Mouse (Mus musculus) testis, postnatal 14 days (tissue): Measurements from ENCODE around the gene Nf1.

Experiments
- DNase-seq: peaks from one replicate; pipeline ENCODE4 v3.0.0; 2021; ENCODE audit warnings: low spot score

Nf1 gene

GRCm38 (mm10) chr11:79527739-79528384, 188.4 kb downstream of the Nf1 start:
- DNase-seq: no peak

GRCm38 (mm10) chr11:79528601-79529000, 189.1 kb downstream of the Nf1 start:
- DNase-seq: no peak

DNA sequence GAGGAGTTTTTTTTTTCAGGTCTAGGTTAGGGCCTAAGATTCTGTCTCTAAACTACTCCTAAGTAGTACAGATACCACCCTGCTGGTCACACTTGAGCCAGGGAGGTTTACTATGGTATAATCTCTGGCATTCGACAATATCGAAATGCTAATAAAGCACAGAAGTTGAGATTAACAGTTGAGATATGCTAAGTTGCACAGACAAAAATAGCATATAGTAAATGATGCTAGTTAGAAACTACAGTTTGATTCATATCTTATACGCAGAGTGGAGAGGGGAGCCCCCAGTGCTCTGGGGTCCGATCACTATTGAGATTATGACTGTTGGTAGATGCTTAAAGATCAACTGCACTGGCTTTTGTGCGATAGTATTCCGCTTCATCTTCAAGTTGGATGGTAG, 189.7 kb downstream of the Nf1 start:
- DNase-seq: no peak

DNA sequence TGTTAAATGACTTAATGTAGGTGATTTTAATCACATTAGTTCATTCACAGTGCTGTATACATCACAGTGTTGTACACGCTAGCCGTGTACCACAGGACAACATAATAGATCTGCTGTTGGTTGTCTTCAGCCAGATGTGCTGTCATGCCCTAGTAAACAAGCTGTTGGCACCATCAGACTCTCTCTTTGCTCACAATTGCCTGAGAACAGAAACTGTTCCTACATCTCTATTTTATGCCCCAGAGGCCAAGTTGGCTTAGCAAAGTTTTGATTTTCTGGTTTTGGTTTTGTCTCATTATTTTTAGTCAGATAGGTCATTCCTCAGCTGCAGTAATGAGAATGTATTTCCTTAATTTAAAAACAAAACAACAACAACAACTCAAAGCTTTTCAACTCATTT, 190.2 kb downstream of the Nf1 start:
- DNase-seq: no peak

DNA sequence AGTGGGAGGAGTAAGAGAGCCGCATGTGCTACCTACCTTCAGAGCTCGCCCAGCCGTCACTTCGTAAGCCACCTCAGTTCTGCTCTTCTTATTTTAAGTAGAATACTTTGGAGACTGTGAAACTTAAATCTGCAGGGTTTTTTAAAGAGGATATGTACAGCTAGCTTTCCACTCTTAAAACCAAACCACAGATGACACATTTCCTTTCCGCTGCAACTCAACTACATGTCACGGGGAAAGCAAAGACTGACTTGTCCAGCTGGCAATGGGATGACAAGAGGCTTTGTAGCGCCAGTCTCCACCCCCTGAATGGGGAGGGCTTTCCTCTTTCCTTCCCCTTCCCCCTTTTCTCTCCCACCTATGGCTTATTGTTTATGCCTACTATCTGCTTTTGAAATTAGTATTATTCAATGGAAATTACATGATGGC, 190.9 kb downstream of the Nf1 start, which contains the start of the genes Evi2 and Evi2a:
Gene Evi2 (minus strand): TSS at position 257 of the 429 bp plus-strand sequence.
Gene Evi2a (minus strand): TSS at position 277 of the 429 bp plus-strand sequence.
- no peak for DNase-seq

DNA sequence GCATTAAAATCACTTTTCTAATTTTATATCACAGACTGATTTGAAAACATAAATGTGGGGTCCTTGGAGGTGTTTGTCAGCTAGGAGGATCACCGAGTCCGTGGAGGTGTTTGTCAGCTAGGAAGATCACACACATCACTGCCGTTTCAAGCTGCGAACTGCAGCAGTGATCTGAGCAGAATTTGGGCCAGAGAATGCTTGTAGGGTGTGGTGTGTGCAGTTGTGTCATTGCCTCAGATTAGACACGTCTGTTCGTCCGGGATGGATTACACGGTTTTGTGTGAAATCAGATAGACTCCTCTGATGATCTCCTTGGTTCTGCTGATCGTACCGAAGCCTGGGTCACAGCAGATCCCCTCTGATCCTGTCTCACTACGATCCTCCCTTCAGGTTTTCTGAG, 191.3 kb downstream of the Nf1 start:
- DNase-seq: no peak

DNA sequence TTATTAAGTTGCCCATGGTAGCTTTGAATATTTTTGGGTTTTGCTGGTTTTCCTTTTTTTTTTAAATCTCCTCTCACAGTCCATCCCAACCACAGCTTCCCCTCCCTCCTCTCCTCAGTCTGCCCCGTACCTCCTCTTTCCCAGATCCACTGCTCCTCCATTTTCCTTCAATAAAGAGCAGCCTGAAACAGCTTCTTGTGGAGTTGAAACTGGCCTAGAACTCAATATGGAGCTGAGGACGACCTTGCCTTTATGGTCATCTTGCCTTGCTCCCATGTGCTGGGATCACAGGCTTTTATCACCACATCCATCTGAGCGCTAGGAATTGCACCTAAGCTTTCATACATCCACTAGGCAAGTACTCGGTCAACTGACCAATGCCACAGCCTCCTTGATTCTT, 192.0 kb downstream of the Nf1 start:
- no peak for DNase-seq

DNA sequence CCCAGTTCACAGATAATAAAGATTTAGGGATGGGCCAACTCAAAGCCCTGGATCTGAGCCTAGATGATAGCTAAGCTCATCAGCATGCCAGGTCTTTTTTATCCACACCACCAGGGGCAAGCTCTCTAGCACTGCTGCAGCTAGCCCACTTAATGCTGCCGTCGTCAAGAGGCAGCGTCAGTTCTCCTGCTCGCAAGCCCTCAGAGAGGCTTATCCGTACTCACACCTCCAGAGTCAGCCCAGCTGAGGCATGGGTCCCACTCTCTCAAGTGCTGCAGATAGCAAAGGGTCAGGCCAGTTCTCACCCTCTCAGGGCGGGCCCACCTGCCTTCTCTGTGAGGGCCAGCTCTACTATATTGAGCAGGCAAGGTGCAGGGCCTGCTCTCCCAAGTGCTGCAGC, 193.8 kb downstream of the Nf1 start:
- DNase-seq: no peak

- no peak for DNase-seq
These were observed 194.6 kb downstream of the Nf1 start for GRCm38 (mm10) chr11:79533950-79534690.

DNA sequence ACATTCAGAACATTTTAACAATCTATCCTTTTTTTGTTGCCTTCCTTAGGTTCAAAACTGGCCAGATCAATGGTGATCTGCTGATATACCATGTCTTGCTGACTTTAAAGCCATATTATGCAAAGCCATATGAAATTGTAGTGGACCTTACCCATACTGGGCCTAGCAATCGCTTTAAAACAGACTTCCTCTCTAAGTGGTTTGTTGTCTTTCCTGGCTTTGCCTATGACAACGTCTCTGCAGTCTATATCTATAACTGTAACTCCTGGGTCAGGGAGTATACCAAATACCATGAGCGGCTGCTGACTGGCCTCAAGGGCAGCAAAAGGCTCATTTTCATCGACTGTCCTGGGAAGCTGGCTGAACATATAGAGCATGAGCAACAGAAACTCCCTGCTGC, 196.1 kb downstream of the Nf1 start:
- DNase-seq: no peak

DNA sequence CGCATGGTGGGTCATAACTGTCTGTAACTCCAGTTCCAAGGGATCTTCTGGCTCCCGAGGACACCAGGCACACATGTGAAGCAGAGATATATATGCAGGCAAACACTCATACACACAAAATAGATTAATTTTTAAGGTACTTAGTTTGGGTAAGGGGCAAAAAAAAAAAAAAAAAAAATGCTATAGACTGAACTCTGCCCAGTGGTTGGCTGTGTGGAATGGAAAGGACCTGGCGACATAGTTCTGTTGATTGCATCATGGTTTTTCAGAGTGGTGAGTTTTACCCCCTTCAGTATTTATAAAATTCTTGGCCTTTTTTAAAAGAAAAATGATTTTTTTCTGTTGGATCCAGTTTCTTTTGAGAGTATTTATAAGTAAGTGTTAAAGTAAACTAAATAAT, 196.8 kb downstream of the Nf1 start:
- no peak for DNase-seq

DNA sequence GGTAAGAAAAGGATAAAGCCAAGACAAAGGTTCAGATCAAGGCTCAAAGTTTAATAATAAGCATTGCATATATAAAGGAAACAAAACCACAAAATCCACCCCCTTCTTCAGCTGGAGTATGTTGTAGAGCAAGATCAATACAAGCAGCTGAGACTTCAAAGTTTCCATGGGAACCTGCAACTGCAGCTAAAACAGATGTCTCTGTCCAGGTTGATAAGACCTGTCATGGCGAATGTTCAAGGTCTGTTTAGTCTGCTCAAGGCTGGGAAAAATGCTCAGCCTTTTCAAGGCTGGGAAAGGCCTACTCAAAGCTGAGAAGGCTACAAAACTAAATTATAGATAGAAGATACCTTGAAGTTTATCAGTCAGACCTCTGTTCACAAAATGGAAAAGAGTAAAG, 213.1 kb downstream of the Nf1 start:
- DNase-seq: no peak

DNA sequence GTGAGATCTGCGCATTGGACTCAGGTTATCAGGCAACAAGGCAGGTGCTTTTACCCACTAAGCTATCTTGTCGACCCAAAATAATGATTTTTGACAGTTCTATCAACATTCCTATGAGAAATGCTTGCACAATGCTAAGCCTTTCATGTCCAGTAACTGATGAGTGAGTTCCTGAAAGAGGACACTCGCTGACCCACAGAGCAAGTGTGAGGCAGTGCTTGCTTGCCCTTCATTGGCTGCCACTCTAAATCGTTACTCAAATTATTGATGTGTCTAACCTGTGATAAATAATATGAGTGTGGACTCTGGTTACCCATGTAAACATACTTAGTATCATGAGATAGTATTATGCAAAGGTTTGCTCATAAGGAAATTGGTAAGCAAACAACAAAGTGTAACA, 221.0 kb downstream of the Nf1 start:
- DNase-seq: no peak

DNA sequence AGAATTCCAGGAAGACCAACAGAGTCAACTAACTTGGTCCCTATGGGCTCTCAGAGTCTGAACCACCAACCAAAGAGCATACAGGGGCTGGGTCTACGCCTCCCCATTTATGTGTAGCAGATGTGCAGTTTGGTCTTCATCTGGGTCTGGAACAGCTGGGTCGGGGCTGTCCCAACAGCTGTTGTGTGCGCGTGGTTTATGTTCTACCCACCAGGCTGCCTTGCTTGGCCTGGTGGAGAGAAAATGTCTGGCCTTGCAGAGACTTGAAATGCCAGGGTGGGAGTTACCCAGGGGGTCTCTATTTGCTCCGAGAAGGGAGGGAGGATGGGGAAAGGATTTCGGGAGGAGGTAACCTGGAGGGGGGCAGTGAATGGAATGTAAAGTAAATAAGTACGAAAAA, 224.0 kb downstream of the Nf1 start:
- DNase-seq: no peak

GRCm38 (mm10) chr11:79566947-79567346, 227.5 kb downstream of the Nf1 start:
- DNase-seq: no peak

DNA sequence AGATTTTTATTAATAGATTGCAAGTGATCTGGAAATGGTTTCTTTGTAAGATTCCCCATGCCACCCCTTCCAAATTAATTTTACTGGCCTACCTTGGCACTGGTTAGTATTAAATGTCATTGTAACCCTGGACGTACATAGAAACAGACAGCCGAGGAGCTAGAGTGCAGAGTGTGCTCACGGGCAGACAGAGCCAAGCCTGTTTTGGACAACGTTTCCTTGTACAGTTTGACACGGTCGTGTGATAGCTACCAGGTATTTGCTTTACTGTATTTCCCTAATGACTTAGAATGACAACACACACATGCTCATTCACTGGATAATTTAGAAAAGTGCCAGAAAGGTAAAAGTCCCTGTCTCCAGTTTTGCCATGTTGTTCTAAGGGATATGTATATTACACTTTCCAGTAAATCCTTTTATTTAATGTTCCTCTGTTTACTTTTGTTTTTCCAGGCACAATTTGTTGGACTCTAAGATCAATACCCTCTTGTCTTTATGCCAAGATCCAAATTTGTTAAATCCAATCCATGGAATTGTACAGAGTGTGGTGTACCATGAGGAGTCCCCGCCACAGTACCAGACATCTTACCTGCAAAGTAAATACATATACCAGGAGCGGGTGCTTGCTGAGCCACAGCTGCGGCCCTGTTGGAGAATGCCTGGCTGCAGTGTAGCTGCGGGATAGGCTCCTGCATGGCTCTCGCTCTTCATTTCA, 228.9 kb downstream of the Nf1 start:
- DNase-seq: no peak

DNA sequence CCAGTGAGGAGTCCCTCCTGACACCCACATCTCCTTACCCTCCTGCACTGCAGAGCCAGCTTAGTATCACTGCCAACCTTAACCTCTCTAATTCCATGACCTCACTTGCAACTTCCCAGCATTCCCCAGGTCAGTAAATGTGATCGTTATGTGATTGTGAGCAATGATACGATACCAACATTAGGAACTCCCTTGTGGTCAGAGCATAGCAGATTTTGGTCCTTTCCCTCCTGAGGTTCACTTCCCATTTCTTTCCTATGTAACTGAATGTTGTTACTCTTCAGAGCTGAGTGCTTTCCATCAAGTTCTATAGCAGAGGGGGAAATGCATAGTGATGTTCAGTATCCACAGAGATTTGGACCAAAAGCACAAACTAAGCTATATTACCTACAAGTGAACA, 230.8 kb downstream of the Nf1 start:
- DNase-seq: no peak

DNA sequence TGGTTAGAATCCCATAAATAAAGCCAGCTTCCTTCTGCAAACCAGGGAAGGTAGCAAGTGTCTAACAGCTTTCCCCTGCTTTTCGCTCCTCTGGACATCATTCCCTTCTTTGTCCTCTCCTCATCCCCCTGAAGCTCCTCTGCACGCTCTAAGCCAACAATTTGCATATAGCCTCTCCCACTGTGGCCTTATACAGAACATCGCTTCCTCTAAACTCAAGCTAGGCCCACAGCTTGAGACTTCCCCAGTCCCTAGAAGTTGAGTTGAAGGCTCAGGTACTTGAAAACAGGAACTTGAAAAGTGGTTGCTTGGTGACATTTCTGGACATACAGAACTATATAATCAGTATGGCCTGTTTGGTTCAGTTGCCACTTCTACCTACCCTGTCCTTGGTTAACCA, 234.3 kb downstream of the Nf1 start:
- no peak for DNase-seq

GRCm38 (mm10) chr11:79575383-79576073, 236.0 kb downstream of the Nf1 start:
- DNase-seq: no peak

DNA sequence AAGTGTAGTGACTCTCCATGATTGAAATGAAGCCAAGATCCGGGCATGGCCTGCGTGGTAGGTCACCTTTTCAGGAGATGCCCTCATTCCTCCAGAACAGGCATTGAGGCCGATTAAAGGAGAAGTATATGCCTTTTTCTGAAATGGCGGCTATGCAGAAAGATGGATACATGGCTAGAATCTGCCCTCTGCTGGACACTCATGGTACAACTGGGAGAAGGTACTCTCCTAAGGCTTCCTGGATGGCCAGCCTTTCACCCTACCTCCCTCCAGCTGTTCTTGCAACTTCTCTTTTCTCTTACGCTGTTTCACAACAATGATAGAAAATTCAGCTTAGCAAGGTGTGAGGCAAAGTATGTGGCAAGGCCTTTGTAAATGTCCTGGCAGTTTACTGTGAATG, 238.2 kb downstream of the Nf1 start:
- no peak for DNase-seq

DNA sequence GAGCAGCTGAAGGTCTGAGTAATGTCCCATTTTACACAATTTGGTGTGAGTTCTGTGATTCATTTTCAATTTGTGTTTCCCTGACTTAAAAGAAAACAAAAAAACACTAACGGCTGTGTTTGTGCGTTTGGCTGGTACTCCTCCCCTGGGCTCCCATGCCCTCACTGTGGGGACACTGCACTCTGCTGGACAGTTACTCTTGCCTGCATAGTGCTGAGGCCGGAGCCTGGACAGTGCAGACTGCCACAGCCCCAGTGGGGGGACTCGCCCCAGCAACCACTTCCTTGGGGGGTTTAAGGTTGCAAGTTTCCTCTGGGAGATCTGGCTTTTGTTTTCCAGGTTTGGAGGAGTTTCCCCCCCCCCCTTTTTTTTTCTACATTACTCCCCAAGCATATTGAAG, 241.2 kb downstream of the Nf1 start:
- no peak for DNase-seq

DNA sequence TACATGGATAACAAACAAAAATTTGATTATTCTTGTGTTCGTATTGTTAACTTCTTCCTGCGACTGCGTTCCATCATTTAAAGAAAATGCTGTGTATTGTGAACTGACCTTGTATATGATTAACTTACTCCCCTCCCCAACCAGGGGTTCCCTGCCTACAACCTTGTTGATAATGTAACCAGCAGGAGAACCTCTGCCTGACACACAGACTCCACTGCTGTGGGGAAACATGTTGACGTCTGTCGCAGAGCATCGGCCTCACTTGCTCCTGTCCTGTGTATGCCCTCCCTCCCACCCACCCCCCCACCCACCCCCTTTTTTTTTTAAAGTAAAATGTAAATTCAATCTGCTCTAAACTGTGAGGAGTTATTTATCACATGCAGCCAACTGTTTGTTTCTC, 241.8 kb downstream of the Nf1 start:
- DNase-seq: no peak

GRCm38 (mm10) chr11:79584191-79584590, 244.7 kb downstream of the Nf1 start:
- peak; percentile 47 for DNase-seq
